Mouse (Mus musculus): ENCODE results near the gene Chl1.

GRCm38 (mm10) chr6:103585667-103586066, 75.3 kb downstream of the Chl1 start:
- TF ChIP-seq EP300 (IDR thresholded peaks at IDR 0.05) (no peak), CTCF (IDR thresholded peaks at IDR 0.05) (no peak)

Measured in lung, postnatal 0 days (tissue).